Mouse (Mus musculus): ENCODE measurements around the gene Pex11g. TPM values are rescaled to one million over a fixed set of nuclear protein-coding genes. Genes with fewer than 3 reads are reported as not detected.

Gene Pex11g
- polyA plus RNA-seq (2012; ENCODE audit: insufficient read depth, low replicate concordance) = 2.8 and 3.7 TPM in 2 replicates

DNA sequence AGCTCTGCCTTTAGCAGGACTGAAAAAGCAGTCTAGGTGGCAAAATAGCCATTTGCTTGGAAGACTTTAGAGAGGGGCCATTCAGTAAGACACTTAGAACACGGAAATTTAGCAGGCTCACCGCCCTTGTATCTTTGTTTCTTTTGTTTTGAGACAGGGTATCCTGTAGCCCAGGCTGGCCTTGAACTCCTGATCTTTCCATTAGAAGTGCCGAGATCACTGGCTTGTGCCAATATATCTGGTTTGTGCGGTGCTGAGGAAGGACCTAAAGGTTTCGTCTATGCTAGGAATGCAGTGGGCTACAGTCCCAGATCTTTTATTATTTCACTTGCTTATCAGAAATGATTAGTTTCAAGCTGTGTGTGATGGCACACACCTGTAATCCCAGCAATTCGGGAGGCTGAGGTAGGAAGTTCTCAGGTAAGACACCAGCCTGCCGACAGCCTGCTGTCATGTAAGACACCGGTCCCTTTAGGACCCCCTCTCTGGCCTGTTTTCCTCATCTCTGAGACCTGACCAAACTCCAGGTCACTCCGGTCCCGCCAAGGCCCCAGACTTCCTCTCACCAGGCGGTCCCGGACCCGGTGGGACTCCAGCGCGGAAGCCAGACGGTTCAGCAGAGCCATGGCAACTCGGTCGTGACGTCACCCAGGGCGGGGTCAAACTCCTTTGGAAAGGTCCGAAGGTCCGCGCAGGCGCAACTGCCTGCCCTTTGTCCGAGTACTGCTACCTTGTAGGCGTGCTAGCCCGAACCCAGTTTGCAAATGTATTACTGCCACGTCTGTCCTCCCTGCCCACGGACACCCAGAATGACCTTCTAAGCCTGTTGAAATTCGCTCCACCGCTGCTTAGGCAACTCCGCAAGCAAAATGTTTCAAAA is at the start of gene Pex11g:
TSS of gene Pex11g (minus strand) at position 675 of the 880 bp plus-strand sequence.
- Histone ChIP-seq H3K4me3 (replicated peaks) (peak within 1 kb of the TSS; percentile 95), H3K9me3 (no peaks in the 10 kb centered on the region), H3K4me1 (peaks cover 27% of the 10 kb centered on the region), H3K27me3 (replicated peaks) (peaks cover 4% of the 10 kb centered on the region), H3K36me3 (replicated peaks; ENCODE audit: low read length) (peaks cover 25% of the 10 kb centered on the region)
- TF ChIP-seq FLI1 (IDR thresholded peaks at IDR 0.05; ENCODE audit: low read length) (no peak), GATA1 (IDR thresholded peaks at IDR 0.05; ENCODE audit: borderline replicate concordance, low read length) (no peak)

DNA sequence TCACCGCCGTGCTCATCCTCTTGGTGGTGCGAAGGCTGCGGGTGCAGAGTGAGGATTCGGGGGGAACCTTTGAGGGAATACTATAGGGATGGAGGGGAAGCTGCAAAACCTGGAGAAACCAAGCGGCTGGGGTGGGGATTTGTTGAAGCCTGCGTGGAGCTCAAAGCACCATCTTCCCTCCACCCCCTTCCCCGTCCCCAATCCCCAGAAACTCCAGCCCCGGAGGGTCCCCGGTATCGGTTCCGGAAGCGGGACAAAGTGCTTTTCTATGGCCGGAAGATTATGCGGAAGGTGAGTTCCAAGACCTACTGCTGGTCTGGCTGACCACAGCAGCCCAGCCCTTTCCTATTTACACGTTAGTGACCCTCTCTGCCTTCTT is 49.6 kb upstream of the Pex11g start:
- peaks cover 68% of the 10 kb centered on the region for H3K36me3 ChIP-seq (replicated peaks; ENCODE audit: low read length)
- H3K27me3 ChIP-seq (replicated peaks) = no peaks in the 10 kb centered on the region
- TF ChIP-seq FLI1 (IDR thresholded peaks at IDR 0.05; ENCODE audit: low read length) (no peak), GATA1 (IDR thresholded peaks at IDR 0.05; ENCODE audit: borderline replicate concordance, low read length) (no peak)
- no peaks in the 10 kb centered on the region for H3K9me3 ChIP-seq
- H3K4me1 ChIP-seq = peaks cover 47% of the 10 kb centered on the region
- H3K4me3 ChIP-seq (replicated peaks) = peak overlapping the region; percentile 92

DNA sequence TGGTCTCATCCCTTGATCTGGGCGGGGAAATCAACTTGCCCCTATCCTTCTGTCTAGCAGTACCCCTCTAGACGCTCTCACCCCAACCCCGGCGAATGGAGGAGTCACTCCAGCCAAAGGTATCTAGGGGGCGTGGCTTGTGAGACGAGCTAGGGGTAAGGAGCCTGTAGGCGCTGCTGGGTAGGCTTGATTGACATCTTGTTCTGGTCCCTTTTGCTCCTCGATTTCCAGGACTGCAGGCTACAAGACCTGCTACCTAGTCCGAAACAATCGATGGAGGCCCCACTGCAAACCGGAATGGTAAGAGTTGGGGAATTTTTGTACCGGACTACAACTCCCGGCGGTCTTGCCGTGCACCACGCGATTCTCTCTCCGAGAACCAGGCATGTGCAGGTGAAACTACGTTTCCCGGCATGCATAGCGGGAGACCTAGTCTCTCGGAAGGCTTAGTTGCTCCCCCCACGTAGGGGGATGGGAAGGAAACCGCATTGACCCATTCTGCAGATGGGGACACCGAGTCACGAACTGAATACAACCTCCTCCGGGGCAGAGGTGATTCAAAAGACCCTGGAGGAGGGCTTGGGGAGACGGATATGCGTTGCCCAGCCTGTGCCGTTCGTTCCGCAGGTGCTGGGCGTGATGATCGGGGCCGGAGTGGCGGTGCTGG is 49.1 kb upstream of the Pex11g start:
- TF ChIP-seq FLI1 (IDR thresholded peaks at IDR 0.05; ENCODE audit: low read length) (no peak), GATA1 (IDR thresholded peaks at IDR 0.05; ENCODE audit: borderline replicate concordance, low read length) (no peak)
- no peaks in the 10 kb centered on the region for H3K27me3 ChIP-seq (replicated peaks)
- H3K36me3 ChIP-seq (replicated peaks; ENCODE audit: low read length) = peaks cover 68% of the 10 kb centered on the region
- peak overlapping the region; percentile 92 for H3K4me3 ChIP-seq (replicated peaks)
- H3K9me3 ChIP-seq = no peaks in the 10 kb centered on the region
- peaks cover 48% of the 10 kb centered on the region for H3K4me1 ChIP-seq

DNA sequence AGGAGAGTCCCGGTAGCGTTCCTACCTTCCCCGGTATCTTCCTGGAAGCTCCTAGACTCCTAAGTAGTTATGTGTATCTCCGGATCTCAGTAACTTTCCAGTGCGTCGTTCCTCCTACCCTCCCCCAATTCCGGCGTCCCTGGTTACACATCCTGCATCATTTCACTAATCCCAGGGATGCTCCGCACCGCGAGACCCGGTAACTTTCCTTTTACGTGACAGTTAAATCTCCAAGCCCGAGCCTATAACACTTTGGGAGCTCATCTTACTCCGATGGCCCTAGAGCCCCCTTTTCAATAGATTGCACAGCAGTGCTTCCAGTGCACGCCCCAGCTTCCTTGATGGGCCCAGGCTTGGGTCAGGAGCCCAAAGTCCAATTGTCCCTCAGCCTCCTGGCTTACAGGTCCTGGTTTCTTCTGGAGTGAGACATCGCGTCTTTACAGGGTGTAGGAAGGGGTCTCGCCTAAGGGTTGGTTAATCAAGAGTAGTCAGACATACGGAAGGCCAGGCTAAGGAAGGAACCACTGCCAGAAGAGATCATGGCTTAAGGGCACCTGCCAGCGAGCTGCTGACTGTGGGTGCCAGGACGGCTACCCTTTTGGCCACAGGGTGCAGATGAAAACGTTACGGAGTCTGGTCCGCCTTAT is 48.4 kb upstream of the Pex11g start:
- peaks cover 48% of the 10 kb centered on the region for H3K4me1 ChIP-seq
- TF ChIP-seq GATA1 (IDR thresholded peaks at IDR 0.05; ENCODE audit: borderline replicate concordance, low read length) (no peak), FLI1 (IDR thresholded peaks at IDR 0.05; ENCODE audit: low read length) (no peak)

DNA sequence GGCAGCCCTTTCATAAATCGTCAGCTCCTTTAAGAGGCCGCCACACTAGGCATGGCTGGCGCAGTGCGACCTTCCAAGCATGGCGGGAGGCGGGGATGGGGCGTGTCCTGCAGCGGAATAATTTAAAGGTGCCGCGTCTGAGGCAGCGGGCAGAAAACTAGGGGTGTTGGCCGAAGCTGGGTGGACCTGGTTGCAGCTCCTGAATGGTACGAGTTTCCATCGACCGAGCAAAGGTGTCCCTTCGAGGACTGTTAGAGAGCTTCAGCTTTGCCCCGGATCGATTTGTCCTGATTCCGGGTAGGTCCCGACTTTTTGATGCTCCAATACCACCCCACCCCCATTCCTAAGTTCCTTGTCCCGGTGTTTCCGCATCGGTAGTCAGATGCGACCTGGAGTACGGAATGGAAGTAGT is 47.8 kb upstream of the Pex11g start, which contains the start of gene Pnpla6:
TSS of gene Pnpla6 (plus strand) at position 125 of the 412 bp plus-strand sequence.
- peaks cover 53% of the 10 kb centered on the region for H3K4me1 ChIP-seq
- H3K36me3 ChIP-seq (replicated peaks; ENCODE audit: low read length) = peaks cover 68% of the 10 kb centered on the region

More for the DNA sequence above, 48.4 kb upstream of the Pex11g start:
- Histone ChIP-seq H3K9me3 (no peaks in the 10 kb centered on the region), H3K4me3 (replicated peaks) (peak overlapping the region; percentile 92), H3K27me3 (replicated peaks) (no peaks in the 10 kb centered on the region), H3K36me3 (replicated peaks; ENCODE audit: low read length) (peaks cover 68% of the 10 kb centered on the region)

DNA sequence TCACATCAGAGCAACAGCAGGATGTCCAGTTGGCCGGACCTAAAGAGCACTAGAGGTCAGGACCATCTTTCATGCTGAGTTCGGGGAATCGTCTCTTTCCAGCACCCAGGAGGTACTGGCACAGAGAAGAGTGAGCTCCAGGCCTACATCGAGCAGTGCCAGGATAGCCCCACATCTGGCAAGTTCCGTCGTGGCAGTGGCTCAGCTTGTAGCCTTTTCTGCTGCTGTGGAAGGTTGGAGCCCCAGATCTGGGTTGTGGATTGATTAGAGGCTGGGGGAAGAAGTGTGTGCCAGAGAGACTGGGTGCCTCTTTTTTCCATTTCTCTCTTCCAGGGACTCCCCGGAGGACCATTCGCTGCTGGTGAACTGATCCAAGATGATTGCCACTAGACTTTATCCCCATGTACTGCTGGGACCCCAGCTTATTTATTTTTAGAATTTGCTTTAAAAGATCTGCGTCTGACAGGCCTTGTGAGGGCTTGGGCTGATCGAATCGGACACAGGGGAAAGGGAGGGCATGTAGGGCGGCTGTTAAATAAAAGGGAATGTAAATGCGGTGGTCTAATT is 47.3 kb upstream of the Pex11g start:
- Histone ChIP-seq H3K36me3 (replicated peaks; ENCODE audit: low read length) (peaks cover 68% of the 10 kb centered on the region), H3K9me3 (0 out of 2 replicates have a peak, but pooled peaks cover 1% of the 10 kb centered on the region), H3K4me3 (replicated peaks) (peak overlapping the region; percentile 92), H3K4me1 (peaks cover 55% of the 10 kb centered on the region), H3K27me3 (replicated peaks) (no peaks in the 10 kb centered on the region)
- TF ChIP-seq GATA1 (IDR thresholded peaks at IDR 0.05; ENCODE audit: borderline replicate concordance, low read length) (no peak), FLI1 (IDR thresholded peaks at IDR 0.05; ENCODE audit: low read length) (no peak)

More for the DNA sequence above, 47.8 kb upstream of the Pex11g start, which contains the start of gene Pnpla6:
- H3K9me3 ChIP-seq = no peaks in the 10 kb centered on the region
- peak within 1 kb of the TSS; percentile 92 for H3K4me3 ChIP-seq (replicated peaks)
- TF ChIP-seq FLI1 (IDR thresholded peaks at IDR 0.05; ENCODE audit: low read length) (no peak), GATA1 (IDR thresholded peaks at IDR 0.05; ENCODE audit: borderline replicate concordance, low read length) (no peak)
- H3K27me3 ChIP-seq (replicated peaks) = no peaks in the 10 kb centered on the region

DNA sequence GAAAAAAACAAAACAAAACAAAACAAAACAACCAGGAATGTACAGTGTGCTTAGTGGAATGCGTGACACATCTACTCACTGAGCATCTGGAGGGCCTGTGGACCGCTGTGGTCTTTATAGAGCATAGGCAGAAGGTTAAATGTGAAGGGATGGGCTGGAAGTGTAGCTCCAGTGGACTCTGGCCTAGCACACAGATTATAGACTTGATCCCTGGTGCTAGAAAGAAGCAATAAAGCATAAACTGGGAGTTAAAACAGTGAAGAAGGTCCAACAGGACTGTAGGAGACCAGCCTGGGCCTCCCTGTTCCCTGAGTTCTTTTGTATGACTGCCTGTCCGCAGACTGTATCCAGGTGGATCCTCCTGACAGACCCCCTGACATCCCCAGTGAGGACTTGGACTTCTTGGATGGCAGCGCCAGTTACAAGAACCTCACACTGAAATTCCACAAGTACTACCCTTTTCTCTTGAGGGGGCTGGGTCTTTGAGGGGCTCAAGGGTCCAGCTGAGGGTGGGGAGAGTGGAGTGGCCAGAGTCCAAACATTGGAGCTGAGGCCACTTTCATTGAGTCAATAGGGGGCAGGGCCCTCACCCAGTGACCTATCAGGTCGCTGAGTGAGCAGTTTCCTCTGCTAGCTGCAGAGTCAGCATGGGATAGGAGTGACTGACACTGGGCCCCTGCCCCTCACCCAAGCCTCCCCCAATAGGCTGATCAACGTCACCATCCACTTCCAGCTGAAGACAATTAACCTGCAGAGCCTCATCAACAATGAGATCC is 40.7 kb upstream of the Pex11g start:
- TF ChIP-seq GATA1 (IDR thresholded peaks at IDR 0.05; ENCODE audit: borderline replicate concordance, low read length) = no peak
- Histone ChIP-seq H3K9me3 (peaks cover 16% of the 10 kb centered on the region), H3K36me3 (replicated peaks; ENCODE audit: low read length) (peaks cover 96% of the 10 kb centered on the region), H3K27me3 (replicated peaks) (no peaks in the 10 kb centered on the region), H3K4me1 (peaks cover 37% of the 10 kb centered on the region), H3K4me3 (replicated peaks) (no peak overlapping the region)

DNA sequence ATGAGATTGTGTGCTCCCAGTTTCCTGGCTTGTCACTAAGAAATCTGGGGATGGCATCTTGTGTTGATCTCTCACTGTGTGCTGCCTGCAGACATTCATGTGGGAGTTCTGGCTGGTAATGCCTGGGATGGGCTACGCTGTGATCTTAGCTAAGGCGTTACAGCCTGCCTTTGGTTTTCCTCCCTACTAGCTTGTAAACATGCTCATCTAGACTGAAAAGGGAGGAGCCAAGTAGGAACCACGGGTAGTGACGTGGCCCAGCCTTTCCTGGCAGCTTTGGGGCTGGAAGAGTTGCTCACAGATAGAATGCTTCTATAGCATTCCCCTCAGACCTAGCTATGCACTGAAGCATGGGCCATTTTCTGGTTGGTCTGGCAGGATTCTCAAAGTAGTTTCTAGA is 34.7 kb upstream of the Pex11g start:
- Histone ChIP-seq H3K4me1 (peaks cover 42% of the 10 kb centered on the region), H3K36me3 (replicated peaks; ENCODE audit: low read length) (peaks cover 38% of the 10 kb centered on the region), H3K27me3 (replicated peaks) (no peaks in the 10 kb centered on the region), H3K4me3 (replicated peaks) (peak overlapping the region; percentile 87), H3K9me3 (no peaks in the 10 kb centered on the region)
- TF ChIP-seq GATA1 (IDR thresholded peaks at IDR 0.05; ENCODE audit: borderline replicate concordance, low read length) (no peak), FLI1 (IDR thresholded peaks at IDR 0.05; ENCODE audit: low read length) (no peak)

Measured in megakaryocyte, embryonic 14.5 days (primary cell).